Mouse (Mus musculus) ES-E14 (cell line): ENCODE results near the gene Tgfbr3. TPM values are rescaled to one million over a fixed set of nuclear protein-coding genes. Genes with fewer than 3 reads are reported as not detected.

Experiments
- DNase-seq: peaks from one replicate; pipeline ENCODE4 v3.0.0-alpha.2; 2013; ENCODE audit warnings: low read depth, low spot score
- H3K27ac ChIP-seq: 2 replicates; pipeline ENCODE4 v1.5.1; 2012; ENCODE audit warnings: low read depth, mild to moderate bottlenecking, low read length, moderate library complexity, mixed read lengths; ENCODE audit not compliant: poor library complexity, insufficient read depth, severe bottlenecking
- H3K36me3 ChIP-seq: 2 replicates; pipeline ENCODE4 v1.6.1; 2012; ENCODE audit warnings: mild to moderate bottlenecking, low read length, moderate library complexity, mixed read lengths; ENCODE audit not compliant: control insufficient read depth, poor library complexity, insufficient read depth, severe bottlenecking
- H3K4me1 ChIP-seq, 2 experiments: fragments of 150-350 bp in 1 of 2; sonication (generic) in 1 of 2; 2 replicates each; pipeline ENCODE4 v1.6.1; 2012; ENCODE audit warnings: low read length in 2 of 2, mild to moderate bottlenecking in 1 of 2, mixed read lengths in 1 of 2; ENCODE audit not compliant: control insufficient read depth in 2 of 2, insufficient read depth in 2 of 2, poor library complexity in 1 of 2
- H3K4me3 ChIP-seq, 2 experiments: fragments of 150-350 bp in 1 of 2; sonication (generic) in 1 of 2; 2 replicates each; pipeline ENCODE4 v1.5.1; 2012; ENCODE audit warnings: low read length in 2 of 2, low read depth in 1 of 2, mild to moderate bottlenecking in 1 of 2, mixed read lengths in 1 of 2; ENCODE audit not compliant: insufficient read depth in 1 of 2, poor library complexity in 1 of 2, severe bottlenecking in 1 of 2
- H3K9ac ChIP-seq: 2 replicates; pipeline ENCODE4 v1.6.1; 2012; ENCODE audit warnings: low read depth, mild to moderate bottlenecking, low read length, mixed read lengths; ENCODE audit not compliant: poor library complexity, insufficient read depth, severe bottlenecking
- H3K9me3 ChIP-seq: fragments of 150-350 bp; sonication (generic); 2 replicates; pipeline ENCODE4 v1.6.1; 2012; ENCODE audit warnings: low read depth, mild to moderate bottlenecking, low read length; ENCODE audit not compliant: control insufficient read depth, insufficient read depth
- CHD2 ChIP-seq: IDR thresholded peaks from 2 replicates; pipeline ENCODE4 v1.6.1; 2014; ENCODE audit warnings: mild to moderate bottlenecking, low read depth, low read length, inconsistent platforms
- HCFC1 ChIP-seq: IDR thresholded peaks from 2 replicates; pipeline ENCODE4 v1.6.1; 2012; ENCODE audit warnings: low read length, inconsistent platforms, borderline replicate concordance; ENCODE audit not compliant: insufficient read depth
- MAFK ChIP-seq: IDR thresholded peaks from 2 replicates; pipeline ENCODE4 v1.6.1; 2014; ENCODE audit warnings: mild to moderate bottlenecking, low read depth, low read length, inconsistent platforms; ENCODE audit not compliant: insufficient read depth
- ZC3H11A ChIP-seq: IDR thresholded peaks from 2 replicates; pipeline ENCODE4 v1.6.1; 2012; ENCODE audit warnings: low read depth, mild to moderate bottlenecking, inconsistent platforms, low read length, borderline replicate concordance
- ZNF384 ChIP-seq: IDR thresholded peaks from 2 replicates; pipeline ENCODE4 v1.6.1; 2012; ENCODE audit warnings: low read depth, low read length, inconsistent platforms
- in situ Hi-C, 2 experiments: fragments of 600-800 bp; cut with MboI; formaldehyde crosslinking; loops; one replicate each; pipeline ENCODE4 v1.15.1; 2025; ENCODE audit warnings: low sequenced_read_pairs in 2 of 2, inconsistent platforms in 1 of 2; ENCODE audit not compliant: unreplicated experiment in 2 of 2
- total RNA-seq: library from RNA; depleted of rRNA; stranded (reverse); fragments of 300-350 nt; gene quantifications from 2 replicates; pipeline ENCODE4 v1.2.3, GENCODE M21; 2012

Tgfbr3 gene
- total RNA-seq, 1 experiment = 3.1 TPM

GRCm38 (mm10) chr5:107266566-107266965, 22.9 kb downstream of the Tgfbr3 start:
- Histone ChIP-seq H3K4me3 (no peak overlapping the region), H3K9ac (no peak overlapping the region), H3K4me1 (peaks cover 0 to 2% of the 10 kb centered on the region in 2 experiments; a peak in 1 of 4 replicates), H3K36me3 (no peaks in the 10 kb centered on the region), H3K27ac (no peak overlapping the region), H3K9me3 (no peaks in the 10 kb centered on the region)
- in situ Hi-C loops = no loop called here
- DNase-seq = no peak
- TF ChIP-seq ZNF384 = no peak
- TF ChIP-seq MAFK = no peak
- no peak for TF ChIP-seq ZC3H11A
- TF ChIP-seq CHD2 = no peak
- no peak for TF ChIP-seq HCFC1

- no peaks in the 10 kb centered on the region for H3K36me3 ChIP-seq
- no peaks in the 10 kb centered on the region for H3K9me3 ChIP-seq
- DNase-seq = no peak
- H3K9ac ChIP-seq = no peak overlapping the region
- TF ChIP-seq CHD2 (no peak), ZNF384 (no peak), MAFK (no peak), ZC3H11A (no peak), HCFC1 (no peak)
- no peak overlapping the region for H3K27ac ChIP-seq
- H3K4me1 ChIP-seq = peaks cover 0 to 2% of the 10 kb centered on the region in 2 experiments; a peak in 1 of 4 replicates
- no peak overlapping the region for H3K4me3 ChIP-seq
- in situ Hi-C loops = no loop called here
These were observed 24.7 kb downstream of the Tgfbr3 start for GRCm38 (mm10) chr5:107264426-107265360.

DNA sequence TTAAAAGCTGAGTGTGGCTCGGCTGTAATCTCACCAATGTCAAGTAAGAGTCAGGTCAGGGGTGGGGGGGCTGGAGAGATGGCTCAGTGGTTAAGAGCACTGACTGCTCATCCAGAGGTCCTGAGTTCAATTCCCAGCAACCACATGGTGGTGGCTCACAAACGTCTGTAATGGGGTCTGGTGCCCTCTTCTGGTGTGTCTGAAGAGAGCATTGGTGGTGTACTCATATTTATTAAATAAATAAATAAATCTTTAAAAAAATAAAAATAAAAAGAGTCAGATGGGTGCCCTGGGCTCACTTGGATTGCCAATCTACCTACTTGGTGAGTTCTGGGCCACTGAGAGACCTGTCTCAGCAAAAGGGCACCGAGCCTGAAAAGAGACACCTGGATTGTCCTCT, 25.6 kb downstream of the Tgfbr3 start:
- in situ Hi-C loops = no loop called here
- TF ChIP-seq CHD2 = no peak
- no peak for TF ChIP-seq MAFK
- TF ChIP-seq ZNF384 = no peak
- TF ChIP-seq ZC3H11A = no peak
- TF ChIP-seq HCFC1 = no peak
- no peak for DNase-seq
- H3K9ac ChIP-seq = no peak overlapping the region
- H3K9me3 ChIP-seq = no peaks in the 10 kb centered on the region
- H3K27ac ChIP-seq = no peak overlapping the region
- no peaks in the 10 kb centered on the region for H3K36me3 ChIP-seq
- H3K4me1 ChIP-seq = no peaks in the 10 kb centered on the region
- H3K4me3 ChIP-seq = no peak overlapping the region

DNA sequence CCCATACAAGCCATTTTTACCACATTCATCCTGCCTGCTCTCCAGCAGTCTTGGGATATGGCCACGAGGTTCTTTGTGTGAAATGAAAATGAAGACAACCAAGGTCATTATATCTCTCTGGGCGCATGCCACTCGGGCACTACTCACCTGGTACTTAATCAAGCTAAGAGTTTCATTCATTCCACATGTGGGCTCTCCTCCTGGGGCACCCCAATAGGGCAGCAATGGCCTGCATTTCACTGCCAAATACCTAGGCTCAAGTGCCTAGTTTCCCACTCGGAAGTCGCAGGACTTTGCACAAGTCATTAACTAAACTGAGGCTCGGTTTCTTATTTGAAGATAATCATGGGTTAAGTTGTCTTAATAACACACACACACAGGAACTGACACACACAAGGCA, 27.5 kb downstream of the Tgfbr3 start:
- no peak overlapping the region for H3K4me3 ChIP-seq
- H3K36me3 ChIP-seq = no peaks in the 10 kb centered on the region
- no peak overlapping the region for H3K27ac ChIP-seq
- in situ Hi-C loops = no loop called here
- no peaks in the 10 kb centered on the region for H3K4me1 ChIP-seq
- no peak for DNase-seq
- TF ChIP-seq ZNF384 (no peak), ZC3H11A (no peak), HCFC1 (no peak), MAFK (no peak), CHD2 (no peak)
- no peak overlapping the region for H3K9ac ChIP-seq
- H3K9me3 ChIP-seq = no peaks in the 10 kb centered on the region
